Mouse (Mus musculus) A20 (cell line): ENCODE measurements around the gene Gm21985.
"Not testable (repeated sequence)": the region's sequence is repeated elsewhere in the genome, so short reads cannot be mapped to it uniquely, and the experiment has no call there.

Experiments used
- DNase-seq: peaks from one replicate; pipeline ENCODE4 v3.0.0-alpha.2; 2011; ENCODE audit warnings: low read depth, low spot score

Gm21985 gene

DNA sequence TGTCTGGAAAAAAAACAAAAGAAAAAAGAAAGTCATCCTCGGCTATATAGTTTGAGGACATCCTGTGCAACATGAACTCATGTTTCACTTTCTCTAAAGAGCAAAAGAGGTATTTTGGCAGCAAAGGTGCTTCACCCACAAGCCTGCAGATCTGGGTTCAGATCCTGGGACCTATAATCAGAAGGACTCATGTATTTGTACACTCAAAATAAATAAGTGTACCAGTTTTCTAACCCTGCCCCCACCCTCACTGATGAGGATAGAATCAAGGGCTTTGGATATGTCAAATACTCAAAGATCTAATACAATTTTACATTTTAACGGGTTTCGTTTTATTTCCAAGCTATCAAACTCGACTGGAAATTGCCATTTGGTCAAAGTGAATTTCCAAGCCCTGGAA, 1.8 kb upstream of the Gm21985 start:
- DNase-seq = peak; percentile 61

GRCm38 (mm10) chr2:112265448-112266241, 469 bp upstream of the Gm21985 start, which contains the start of gene Slc12a6:
TSS of gene Slc12a6 (plus strand) at chr2:112265825.
- DNase-seq = peak; percentile 98

DNA sequence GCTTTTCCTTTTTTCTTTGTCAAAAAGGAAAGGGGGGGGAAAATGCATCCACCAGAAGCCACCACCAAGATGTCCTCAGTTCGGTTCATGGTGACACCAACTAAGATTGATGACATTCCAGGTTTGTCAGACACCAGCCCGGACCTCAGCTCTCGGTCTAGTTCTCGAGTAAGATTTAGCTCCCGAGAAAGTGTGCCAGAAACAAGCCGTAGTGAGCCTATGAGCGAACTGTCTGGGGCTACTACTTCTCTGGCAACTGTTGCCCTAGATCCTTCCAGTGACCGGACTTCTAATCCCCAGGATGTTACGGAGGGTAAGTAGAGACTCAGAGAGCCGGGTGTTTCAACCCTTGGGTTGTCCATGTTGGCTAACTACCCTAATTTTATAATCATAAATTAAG, 666 bp downstream of the Gm21985 start:
- DNase-seq = peak; percentile 72

GRCm38 (mm10) chr2:112267547-112268269, 1.6 kb downstream of the Gm21985 start:
- peak; percentile 85 for DNase-seq

GRCm38 (mm10) chr2:112270011-112270410, 3.9 kb downstream of the Gm21985 start:
- no peak for DNase-seq

GRCm38 (mm10) chr2:112272909-112273308, 6.8 kb downstream of the Gm21985 start:
- DNase-seq = no peak

GRCm38 (mm10) chr2:112273474-112273873, 7.4 kb downstream of the Gm21985 start:
- DNase-seq = no peak

GRCm38 (mm10) chr2:112276870-112277269, 10.8 kb downstream of the Gm21985 start:
- DNase-seq = no peak

- DNase-seq = no peak
Observed at GRCm38 (mm10) chr2:112282846-112283245, 16.7 kb downstream of the Gm21985 start.

- no peak for DNase-seq
Observed at GRCm38 (mm10) chr2:112284363-112285030, 18.4 kb downstream of the Gm21985 start.

- no peak for DNase-seq
Observed at GRCm38 (mm10) chr2:112285031-112285390, 18.9 kb downstream of the Gm21985 start.

DNA sequence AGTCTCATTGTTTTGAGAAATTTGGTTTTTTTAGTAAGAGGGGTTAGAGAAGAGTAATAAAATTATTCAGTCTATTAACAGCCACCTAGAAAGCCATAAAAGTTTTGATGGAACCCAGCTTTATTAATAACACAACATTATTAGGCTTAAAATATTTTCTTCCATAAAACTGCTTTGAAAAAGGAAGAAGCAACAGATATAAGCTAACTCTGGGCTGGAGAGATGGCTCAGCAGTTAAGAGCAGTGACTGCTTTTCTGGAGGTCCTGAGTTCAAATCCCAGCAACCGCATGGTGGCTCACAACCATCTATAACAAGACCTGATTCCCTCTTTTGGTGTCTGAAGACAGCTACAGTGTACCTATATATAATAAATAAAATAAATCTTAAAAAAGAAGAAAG, 19.9 kb downstream of the Gm21985 start:
- not testable (repeated sequence) for DNase-seq

DNA sequence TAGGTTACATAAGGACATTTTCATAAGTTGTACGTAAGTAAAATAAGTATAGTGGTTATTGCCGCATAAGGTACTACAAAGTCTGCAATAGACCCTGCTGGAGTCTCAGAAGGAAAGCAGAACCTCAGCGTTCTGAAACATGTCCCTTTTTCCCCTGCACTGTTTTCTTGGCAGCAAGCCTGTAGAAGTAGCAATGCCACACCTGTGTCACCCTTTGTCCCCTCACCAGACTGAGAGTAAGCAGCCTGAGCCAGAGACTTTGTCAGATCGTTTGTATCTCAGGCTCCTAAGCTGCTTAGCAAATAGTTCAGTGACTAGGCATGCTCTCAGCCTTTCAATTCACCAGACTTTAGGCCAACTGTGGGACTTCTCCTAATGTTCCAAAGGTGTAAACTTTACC, 20.9 kb downstream of the Gm21985 start:
- DNase-seq = peak; percentile 76

DNA sequence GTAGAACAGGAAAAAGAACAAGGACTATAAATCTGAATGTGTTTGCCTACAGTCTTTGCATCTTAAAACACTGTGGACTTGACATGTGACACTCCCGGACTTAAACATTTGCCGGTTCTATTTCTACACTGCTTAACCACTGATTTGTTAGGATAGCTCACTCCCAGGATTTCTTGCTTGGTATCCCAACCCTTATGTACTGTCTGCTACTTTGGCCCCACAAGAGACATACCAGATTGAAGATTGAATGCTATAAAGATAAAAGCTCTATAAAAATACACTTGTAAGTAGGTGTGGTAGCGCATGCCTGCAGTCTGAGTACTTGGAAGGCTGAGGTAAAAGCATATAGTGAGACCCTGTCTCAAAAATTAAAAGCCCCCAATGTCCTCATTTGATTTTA, 23.4 kb downstream of the Gm21985 start:
- no peak for DNase-seq

- DNase-seq = no peak
Observed at GRCm38 (mm10) chr2:112292823-112293222, 26.7 kb downstream of the Gm21985 start.

GRCm38 (mm10) chr2:112296211-112296610, 30.1 kb downstream of the Gm21985 start:
- no peak for DNase-seq

DNA sequence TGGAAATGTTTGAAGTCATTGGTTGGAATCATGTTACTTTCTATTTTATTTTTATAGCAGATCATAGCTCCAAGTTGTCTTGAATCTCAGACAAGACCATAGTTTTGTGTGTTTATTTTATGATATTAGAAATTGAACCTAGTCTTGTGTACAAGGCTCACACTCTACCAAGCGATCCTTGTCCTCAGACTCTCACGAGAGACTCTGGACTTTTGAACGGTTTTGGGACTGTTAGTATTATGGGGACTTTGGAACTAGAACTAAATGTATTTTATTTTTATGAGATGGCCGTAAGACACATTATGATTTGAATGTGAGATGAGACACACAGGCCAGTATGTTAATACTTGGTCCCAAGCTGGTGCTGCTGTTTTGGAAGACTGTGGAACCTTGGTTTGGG, 32.1 kb downstream of the Gm21985 start:
- no peak for DNase-seq

DNA sequence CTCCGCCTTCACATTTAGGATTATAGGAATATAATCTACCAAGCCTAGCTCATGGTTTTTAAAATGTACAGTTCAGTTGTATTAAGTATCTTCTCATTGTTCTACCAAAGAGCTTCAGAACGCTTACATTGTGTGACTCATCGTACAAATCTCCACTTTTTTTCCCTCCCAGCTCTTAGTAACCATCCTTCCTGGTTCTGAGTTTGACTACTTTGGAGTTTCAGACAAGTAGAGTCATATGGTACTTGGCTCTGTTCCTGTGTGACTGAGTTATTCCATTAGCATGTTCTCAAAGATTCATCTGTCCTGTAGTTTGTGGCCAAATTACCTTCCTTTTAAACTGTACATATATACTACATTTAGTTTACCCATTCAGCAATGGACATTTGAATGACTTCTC, 42.6 kb downstream of the Gm21985 start:
- DNase-seq = no peak

DNA sequence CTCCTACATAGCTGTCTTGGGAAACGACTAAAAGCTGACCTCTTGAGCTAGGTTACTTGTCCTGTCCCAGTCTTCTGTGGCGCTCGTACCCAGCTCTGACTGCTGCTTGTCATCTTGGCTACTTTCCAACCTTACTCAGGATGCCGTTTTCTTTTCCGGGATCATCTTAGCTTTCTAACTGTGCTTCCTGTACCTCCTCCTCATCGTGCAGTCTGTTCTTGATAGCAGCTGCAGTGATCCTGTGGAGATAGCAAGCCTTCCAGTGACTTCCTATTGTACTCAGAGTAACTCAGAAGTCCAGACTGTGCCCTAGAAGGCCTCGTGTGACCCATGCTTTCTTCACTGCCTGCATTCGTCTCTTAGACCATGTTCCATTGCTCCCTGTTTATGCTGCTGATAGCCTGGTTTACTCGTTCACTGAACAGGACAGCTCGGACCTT, 43.1 kb downstream of the Gm21985 start:
- DNase-seq = no peak

DNA sequence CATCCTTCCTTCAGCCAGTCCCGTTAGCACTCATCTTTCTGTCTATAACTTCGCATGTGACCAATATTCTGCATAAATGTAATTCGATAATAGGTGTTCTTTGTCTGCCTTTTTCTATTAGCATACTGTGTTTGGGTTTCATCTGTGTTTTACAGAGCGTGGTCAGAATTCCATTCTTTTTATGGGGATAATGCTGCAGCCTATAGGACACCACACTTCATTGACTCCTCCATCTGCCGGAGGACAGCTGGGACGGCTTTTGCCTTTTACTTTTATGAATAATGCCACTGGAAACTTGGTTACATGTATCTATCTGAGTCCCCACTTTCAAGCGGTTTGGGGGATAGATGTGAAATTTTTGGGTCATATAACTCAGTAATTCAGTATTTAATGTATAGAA, 49.5 kb downstream of the Gm21985 start:
- no peak for DNase-seq

DNA sequence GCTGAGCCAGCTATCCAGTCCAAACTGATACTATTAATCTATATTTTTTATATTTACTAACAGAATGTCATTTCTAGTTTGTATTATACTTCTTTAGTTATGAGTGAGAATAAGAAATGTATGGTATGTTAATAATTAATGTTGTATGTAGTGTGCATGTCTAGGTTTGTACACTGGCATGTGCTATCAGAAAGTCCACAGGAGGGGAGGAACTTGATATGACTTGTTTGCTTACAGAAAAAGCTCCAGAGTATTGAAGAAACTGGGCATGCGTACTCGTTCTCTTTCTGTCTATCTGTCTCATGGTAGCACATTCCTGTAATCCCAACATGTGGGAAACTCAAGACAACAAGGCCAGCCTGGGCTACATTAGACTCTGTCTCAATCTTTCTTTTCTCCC, 52.1 kb downstream of the Gm21985 start:
- no peak for DNase-seq

GRCm38 (mm10) chr2:112318905-112319304, 52.8 kb downstream of the Gm21985 start:
- DNase-seq = no peak
